Mouse (Mus musculus) spleen, adult 2 months (tissue): ENCODE measurements around the gene Tanc1. TPM values are rescaled to one million over a fixed set of nuclear protein-coding genes. Genes with fewer than 3 reads are reported as not detected.

Experiments
- DNase-seq, 2 experiments: peaks; one replicate each; pipeline versions ENCODE4 v3.0.0 to v3.0.0-alpha.2; 2012 to 2021; ENCODE audit warnings: low spot score in 2 of 2, low read depth in 1 of 2
- H3K27ac ChIP-seq: fragments of 200-500 bp; 2 replicates; pipeline ENCODE4 v1.5.1; 2012; ENCODE audit warnings: low read length, inconsistent platforms; ENCODE audit not compliant: insufficient read depth
- H3K27me3 ChIP-seq: fragments of 200-500 bp; 2 replicates; pipeline ENCODE4 v1.6.1; 2012; ENCODE audit warnings: mild to moderate bottlenecking, moderate library complexity, low read length, inconsistent platforms; ENCODE audit not compliant: control insufficient read depth, insufficient read depth
- H3K36me3 ChIP-seq: fragments of 200-500 bp; 2 replicates; pipeline ENCODE4 v1.6.1; 2012; ENCODE audit warnings: mild to moderate bottlenecking, low read length, inconsistent platforms; ENCODE audit not compliant: control insufficient read depth, insufficient read depth
- H3K4me1 ChIP-seq: fragments of 200-500 bp; 2 replicates; pipeline ENCODE4 v1.6.1; 2011; ENCODE audit warnings: inconsistent platforms; ENCODE audit not compliant: control insufficient read depth, insufficient read depth, insufficient read length
- H3K4me3 ChIP-seq: fragments of 200-500 bp; 2 replicates; pipeline ENCODE4 v1.5.1; 2011; ENCODE audit warnings: mild to moderate bottlenecking, inconsistent platforms; ENCODE audit not compliant: insufficient read depth, insufficient read length; ENCODE audit errors: extremely low read depth
- CTCF ChIP-seq: fragments of 200-500 bp; IDR thresholded peaks from 2 replicates; pipeline ENCODE4 v1.5.1; 2011; ENCODE audit warnings: mild to moderate bottlenecking, inconsistent platforms; ENCODE audit not compliant: insufficient read depth, insufficient read length, insufficient replicate concordance; ENCODE audit errors: extremely low read depth
- POLR2A ChIP-seq: fragments of 200-500 bp; IDR thresholded peaks from 2 replicates; pipeline ENCODE4 v1.6.1; 2011; ENCODE audit warnings: low read depth, low read length, inconsistent platforms
- WGBS: fragments of 180-500 bp; shearing (Covaris S2); methylation state at CpG from one replicate; pipeline ENCODE4 v1.1.7; 2018; 5-methylcytosine and 5-hydroxymethylcytosine counted together
- polyA plus RNA-seq: library from polyadenylated mRNA; depleted of rRNA; stranded (reverse); fragments of >200 nt; gene quantifications from 2 replicates; pipeline ENCODE4 v1.2.3, GENCODE M21; 2012

The Tanc1 gene
- polyA plus RNA-seq, 1 experiment, result 5.5 TPM

DNA sequence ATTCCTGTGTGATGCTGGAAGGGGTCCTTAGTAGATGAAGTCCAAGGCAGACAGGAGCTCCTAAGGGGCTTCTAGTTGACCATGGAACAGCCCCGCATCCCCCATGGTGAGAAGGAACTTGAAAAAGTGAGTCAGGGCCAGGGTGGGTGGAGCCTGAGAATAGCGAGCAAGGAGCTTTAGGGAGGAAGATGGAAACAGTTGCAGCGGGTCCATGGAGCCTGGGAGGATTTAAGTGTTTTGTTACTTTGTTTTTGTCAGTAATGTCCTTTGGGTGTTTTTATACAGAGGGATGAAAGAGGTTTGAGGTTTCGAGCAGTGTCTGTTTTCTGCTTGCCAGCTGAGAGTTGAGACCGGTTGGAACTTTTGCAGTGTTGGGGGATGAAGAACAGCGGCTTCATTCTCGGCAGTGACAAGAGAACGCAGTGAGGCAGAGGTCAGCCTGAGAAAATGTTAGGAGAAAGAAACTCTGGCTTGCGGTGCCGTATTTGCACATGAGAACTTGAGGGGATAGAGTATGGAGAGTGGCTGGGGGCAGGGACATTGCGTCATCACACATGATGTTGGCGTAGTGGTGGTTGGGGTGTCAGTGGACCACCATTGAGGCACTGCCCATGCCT, 130.8 kb downstream of the Tanc1 start:
- no peaks in the 10 kb centered on the region for H3K4me1 ChIP-seq
- WGBS, result 86% methylated on average over 12 of the region's 12 CpGs

DNA sequence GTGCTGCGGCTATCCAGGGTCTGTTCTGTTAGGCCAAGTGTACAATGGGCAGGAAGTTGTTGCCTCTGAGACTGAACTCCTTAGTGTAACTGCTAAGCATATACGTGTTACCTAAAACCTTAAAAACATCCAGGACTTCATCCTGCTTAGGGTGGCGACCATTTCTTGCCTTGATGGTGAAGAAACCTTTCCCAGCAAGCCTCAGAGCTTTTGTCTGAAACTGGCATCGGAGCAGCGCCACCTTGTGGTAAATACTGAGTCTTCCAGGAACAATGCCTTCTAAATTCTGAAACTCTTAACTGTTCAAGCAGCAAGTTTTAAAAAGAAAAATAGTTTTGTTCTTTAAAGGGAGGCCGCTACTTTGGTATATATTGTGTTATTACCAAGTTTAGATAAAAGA, 133.6 kb downstream of the Tanc1 start:
- H3K36me3 ChIP-seq, result no peaks in the 10 kb centered on the region
- DNase-seq, result peak in 1 of 2 experiments; percentile 20
- WGBS, result 37% methylated on average over 6 of the region's 6 CpGs
- no peak overlapping the region for H3K27ac ChIP-seq
- no peaks in the 10 kb centered on the region for H3K27me3 ChIP-seq
- TF ChIP-seq POLR2A (no peak), CTCF (peak; percentile 48; the same call in 1 of the 2 replicates)
- no peak overlapping the region for H3K4me3 ChIP-seq
- H3K4me1 ChIP-seq, result no peaks in the 10 kb centered on the region

More for the DNA sequence above, 130.8 kb downstream of the Tanc1 start:
- TF ChIP-seq CTCF, result no peak
- TF ChIP-seq POLR2A, result no peak
- no peak overlapping the region for H3K4me3 ChIP-seq
- no peak overlapping the region for H3K27ac ChIP-seq
- H3K36me3 ChIP-seq, result no peaks in the 10 kb centered on the region
- no peaks in the 10 kb centered on the region for H3K27me3 ChIP-seq
- DNase-seq, result no peak

DNA sequence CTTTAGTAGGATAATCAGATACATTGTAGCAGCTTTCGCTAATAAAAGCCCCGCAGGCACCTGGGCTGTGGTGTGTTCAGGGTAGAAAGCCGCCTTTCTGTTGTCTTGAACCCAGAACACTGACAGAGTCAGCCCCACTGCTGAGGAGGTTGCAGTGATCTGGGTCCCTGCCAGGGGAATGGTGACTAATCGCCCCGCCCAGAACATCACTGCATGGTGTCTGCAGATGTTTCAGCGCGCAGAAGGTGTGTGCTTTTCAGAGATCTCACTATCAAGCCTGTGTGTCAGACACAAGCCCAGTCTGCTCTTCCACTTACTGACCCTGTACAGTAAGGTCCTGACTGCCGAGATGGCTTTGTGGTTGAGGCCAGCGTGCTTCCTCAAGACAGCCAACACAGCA, 134.2 kb downstream of the Tanc1 start:
- TF ChIP-seq CTCF (no peak), POLR2A (no peak)
- H3K27ac ChIP-seq, result no peak overlapping the region

DNA sequence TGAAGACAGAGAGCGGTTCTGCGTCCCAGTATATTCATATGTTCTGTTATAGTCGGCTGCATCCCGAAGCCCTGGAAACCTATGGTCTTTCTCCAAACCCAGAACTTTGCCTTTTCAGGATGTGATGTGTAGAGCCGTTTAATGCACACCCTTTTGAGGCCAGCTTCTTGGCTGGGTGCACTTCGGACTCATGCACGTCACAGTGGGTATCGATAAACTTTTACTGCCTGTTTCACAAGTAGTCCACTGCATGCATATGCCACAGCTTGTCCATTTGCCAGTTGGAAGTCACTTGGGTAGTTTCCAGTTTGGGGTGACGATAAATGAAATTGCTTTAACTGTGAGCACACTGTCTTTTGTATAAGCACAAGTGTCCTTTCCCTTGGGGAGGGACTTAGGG, 135.9 kb downstream of the Tanc1 start:
- no peak overlapping the region for H3K4me3 ChIP-seq
- no peaks in the 10 kb centered on the region for H3K36me3 ChIP-seq
- no peak overlapping the region for H3K27ac ChIP-seq
- H3K27me3 ChIP-seq, result no peaks in the 10 kb centered on the region
- TF ChIP-seq CTCF, result no peak
- TF ChIP-seq POLR2A, result no peak
- WGBS, result 94% methylated on average over 9 of the region's 9 CpGs
- H3K4me1 ChIP-seq, result no peaks in the 10 kb centered on the region
- DNase-seq, result no peak

More for the DNA sequence above, 134.2 kb downstream of the Tanc1 start:
- WGBS, result 84% methylated on average over 9 of the region's 9 CpGs
- Histone ChIP-seq H3K27me3 (no peaks in the 10 kb centered on the region), H3K4me1 (no peaks in the 10 kb centered on the region), H3K4me3 (no peak overlapping the region), H3K36me3 (no peaks in the 10 kb centered on the region)
- no peak for DNase-seq

DNA sequence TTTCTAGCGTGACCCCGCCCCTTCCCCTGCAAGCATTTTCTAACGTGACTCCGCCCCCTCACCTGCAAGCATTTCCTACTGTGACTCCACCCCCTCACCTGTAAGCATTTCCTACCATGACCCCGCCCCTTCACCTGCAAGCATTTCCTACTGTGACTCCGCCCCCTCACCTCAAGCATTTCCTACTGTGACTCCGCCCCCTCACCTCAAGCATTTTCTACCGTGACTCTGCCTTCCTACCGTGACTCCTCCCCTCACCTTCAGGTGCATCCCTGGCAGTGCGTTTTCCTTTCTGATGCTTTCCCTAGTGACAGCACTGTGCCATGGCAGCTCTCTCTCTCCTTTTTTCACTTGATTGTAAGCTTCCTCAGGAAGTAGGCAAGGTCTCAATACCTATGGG, 137.5 kb downstream of the Tanc1 start:
- no peaks in the 10 kb centered on the region for H3K27me3 ChIP-seq
- 53% methylated on average over 10 of the region's 10 CpGs for whole genome bisulfite sequencing
- no peak for DNase-seq
- no peak overlapping the region for H3K27ac ChIP-seq
- H3K36me3 ChIP-seq, result no peaks in the 10 kb centered on the region
- no peak overlapping the region for H3K4me3 ChIP-seq
- no peaks in the 10 kb centered on the region for H3K4me1 ChIP-seq
- TF ChIP-seq POLR2A (no peak), CTCF (no peak)

DNA sequence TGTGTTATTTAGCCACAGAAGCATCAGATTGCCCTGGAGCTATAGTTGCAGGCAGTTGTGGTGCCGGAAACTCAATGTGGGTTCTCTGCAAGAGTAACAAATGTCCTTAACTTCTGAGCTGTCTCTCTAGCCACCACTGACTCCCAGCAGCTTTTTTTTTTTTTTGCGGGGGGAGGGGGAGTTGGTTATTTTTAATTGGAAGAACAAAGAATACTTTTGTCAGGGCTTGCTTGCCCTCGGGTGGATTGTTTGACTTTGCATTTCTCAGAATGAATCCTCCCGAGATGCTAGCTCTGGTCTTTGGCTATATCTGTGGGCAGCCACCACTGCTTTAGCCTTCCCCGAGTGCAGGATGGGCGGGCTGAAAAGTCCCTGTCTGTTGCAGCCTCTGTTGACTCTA, 139.3 kb downstream of the Tanc1 start:
- Histone ChIP-seq H3K4me1 (no peaks in the 10 kb centered on the region), H3K4me3 (no peak overlapping the region), H3K27ac (no peak overlapping the region), H3K27me3 (no peaks in the 10 kb centered on the region), H3K36me3 (no peaks in the 10 kb centered on the region)
- 87% methylated on average over 6 of the region's 6 CpGs for WGBS
- no peak for DNase-seq
- TF ChIP-seq POLR2A, result no peak
- no peak for TF ChIP-seq CTCF

DNA sequence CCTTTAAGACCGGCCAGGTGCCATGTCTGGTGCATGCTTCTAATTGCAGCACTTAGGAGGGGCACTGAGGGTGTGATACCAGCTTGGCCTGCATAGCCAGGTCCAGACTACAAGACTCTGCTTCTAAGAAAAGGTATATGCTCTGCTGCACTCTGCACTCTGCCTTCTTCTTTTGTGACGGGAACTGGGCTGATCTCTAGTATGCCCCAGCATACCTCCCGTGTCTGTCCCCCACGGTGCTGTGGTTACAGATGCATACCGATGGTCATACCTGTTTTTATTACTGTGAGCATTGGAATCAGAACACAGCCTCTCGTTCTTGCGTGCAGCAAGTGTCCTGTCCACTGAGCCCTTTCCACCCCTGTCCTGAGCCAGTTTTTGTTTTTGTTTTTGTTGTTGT, 140.3 kb downstream of the Tanc1 start:
- WGBS, result 94% methylated on average over 7 of the region's 7 CpGs
- TF ChIP-seq CTCF (no peak), POLR2A (no peak)

More for the DNA sequence above, 140.3 kb downstream of the Tanc1 start:
- no peak for DNase-seq
- Histone ChIP-seq H3K4me1 (no peaks in the 10 kb centered on the region), H3K4me3 (no peak overlapping the region), H3K36me3 (no peaks in the 10 kb centered on the region), H3K27me3 (no peaks in the 10 kb centered on the region), H3K27ac (no peak overlapping the region)
